Comparison of ENCODE assay signal across 13 mouse cellular contexts in genomic region chr5:92204162-92205036, GRCm38 (mm10). TPM values are rescaled to one million over a fixed set of nuclear protein-coding genes. Genes with fewer than 3 reads are reported as not detected.
A peak's percentile ranks its signal among the peaks of the same experiment; 100 is the strongest.
DNase-seq lines count a peak whose midpoint lies in the region; ATAC-seq lines count a peak whose summit lies in the region.
"Had no signal": no experiment of that assay in that cellular context is flagged by ENCODE, and none has a peak within 500 bp of the region (broad histone marks: within the 10 kb centered on the region; RNA-seq: fewer than 3 reads in every experiment).

No protein-coding gene starts in this region.

- peaks cover 16% of the 10 kb centered on the region for H3K4me1 ChIP-seq in heart, embryonic 13.5 days
- peaks cover 21% of the 10 kb centered on the region for H3K4me1 ChIP-seq in liver, embryonic 13.5 days (replicated peaks)
- H3K4me1 ChIP-seq: forebrain, embryonic 13.5 days had no signal

- no peak overlapping the region for H3K9ac ChIP-seq in heart, embryonic 13.5 days
- H3K9ac ChIP-seq in liver, embryonic 13.5 days = no peak overlapping the region
- H3K9ac ChIP-seq: forebrain, embryonic 13.5 days had no signal

- DNase-seq in heart, postnatal 14 days = no peak
- DNase-seq in CD4-positive, CD25-positive, alpha-beta regulatory T cell, adult 2 months (ENCODE audit: low read depth, low spot score) = peak; percentile 44
- DNase-seq in liver, embryonic 13.5 days = no peak
- DNase-seq in urinary bladder, adult 2 months (ENCODE audit: low spot score) = no peak
- DNase-seq in thymus, postnatal 25 days = no peak
- no peak for DNase-seq in urinary bladder, postnatal 10 days (ENCODE audit: low spot score)
- DNase-seq: left cerebral cortex, postnatal 4 days; lung, postnatal 4 days had no signal

- H3K4me3 ChIP-seq in heart, embryonic 13.5 days = no peak overlapping the region
- H3K4me3 ChIP-seq in liver, embryonic 13.5 days (replicated peaks) = no peak overlapping the region
- H3K4me3 ChIP-seq: forebrain, embryonic 13.5 days had no signal

- peak overlapping the region; percentile 24; the same call in 1 of the 2 replicates for H3K27ac ChIP-seq in heart, embryonic 13.5 days (replicated peaks)
- H3K27ac ChIP-seq in liver, embryonic 13.5 days = no peak overlapping the region
- H3K27ac ChIP-seq: forebrain, embryonic 13.5 days had no signal

- intact Hi-C loops in heart, postnatal 14 days (cut with DNase I) = no loop called here

- peaks cover 66% of the 10 kb centered on the region for H3K36me3 ChIP-seq in heart, embryonic 13.5 days
- peaks cover 33% of the 10 kb centered on the region for H3K36me3 ChIP-seq in liver, embryonic 13.5 days

- no peak for ATAC-seq in heart, embryonic 13.5 days (ENCODE audit: extremely low read depth, insufficient number of reproducible peaks, low FRiP score, low TSS enrichment)
- peak; percentile 42 for ATAC-seq in common myeloid progenitor, adult 5-6 weeks (replicated peaks; ENCODE audit: low read depth, poor library complexity, severe bottlenecking)
- ATAC-seq in liver, embryonic 13.5 days (ENCODE audit: low read depth) = peak; percentile 68
- ATAC-seq: forebrain, embryonic 13.5 days had no signal

- no peak overlapping the region for H3K4me2 ChIP-seq in heart, embryonic 13.5 days
- H3K4me2 ChIP-seq in liver, embryonic 13.5 days = no peak overlapping the region
- H3K4me2 ChIP-seq: forebrain, embryonic 13.5 days had no signal

- H3K9me3 ChIP-seq in heart, embryonic 13.5 days = no peaks in the 10 kb centered on the region
- H3K9me3 ChIP-seq in liver, embryonic 13.5 days (replicated peaks) = no peaks in the 10 kb centered on the region
- H3K9me3 ChIP-seq: forebrain, embryonic 13.5 days had no signal

- 37% methylated on average over 6 of the region's 6 CpGs for WGBS in heart, embryonic 13.5 days
- 40% methylated on average over 6 of the region's 6 CpGs for WGBS in liver, embryonic 13.5 days (ENCODE audit: insufficient replicate concordance)

- H3K27me3 ChIP-seq in heart, embryonic 13.5 days (replicated peaks) = no peaks in the 10 kb centered on the region
- no peaks in the 10 kb centered on the region for H3K27me3 ChIP-seq in liver, embryonic 13.5 days
- H3K27me3 ChIP-seq: forebrain, embryonic 13.5 days had no signal

RNA-seq across cellular contexts. Expression of gene U90926, which starts 10.8 kb away (rescaled TPM):
- polyA plus RNA-seq in heart, embryonic 13.5 days (2015; fragmentation: Nextera tagmentation; extraction: Ambion mirVana) = not detected in 2 replicates
- total RNA-seq in heart, postnatal 14 days (2021) = not detected
- not detected in 2 replicates for total RNA-seq in common myeloid progenitor, adult 5-6 weeks (2017)
- not detected in 2 replicates for polyA plus RNA-seq in liver, embryonic 13.5 days (2015; fragmentation: Nextera tagmentation; extraction: Ambion mirVana)
- not detected in 2 replicates for polyA plus RNA-seq in urinary bladder, adult 2 months (2012; rRNA removed)
- total RNA-seq: granulocyte monocyte progenitor cell, adult 5-6 weeks; layer of hippocampus, adult 18-20 months; left cerebral cortex, postnatal 4 days had no signal
- polyA plus RNA-seq: forebrain, embryonic 13.5 days had no signal

RNA-seq across cellular contexts. Expression of gene Ppef2, which starts 51.7 kb away (rescaled TPM):
- 0.13 TPM in 1 of 2 replicates, not detected in the other for polyA plus RNA-seq in heart, embryonic 13.5 days (2015; fragmentation: Nextera tagmentation; extraction: Ambion mirVana)
- not detected for total RNA-seq in heart, postnatal 14 days (2021)
- not detected in 2 replicates for total RNA-seq in common myeloid progenitor, adult 5-6 weeks (2017)
- 0.15 TPM in 1 of 2 replicates, not detected in the other for polyA plus RNA-seq in liver, embryonic 13.5 days (2015; fragmentation: Nextera tagmentation; extraction: Ambion mirVana)
- 0.63 and 0.69 TPM in 2 replicates for polyA plus RNA-seq in urinary bladder, adult 2 months (2012; rRNA removed)
- total RNA-seq: granulocyte monocyte progenitor cell, adult 5-6 weeks had no signal
- polyA plus RNA-seq: forebrain, embryonic 13.5 days had no signal
